Mouse (Mus musculus) testis, adult 2 months (tissue): ENCODE data around the gene Myo5a.

Experiments
- CTCF ChIP-seq: fragments of 200-500 bp; IDR thresholded peaks from 2 replicates; pipeline ENCODE4 v1.5.1; 2012; ENCODE audit warnings: low read depth, mild to moderate bottlenecking, inconsistent platforms, low read length, moderate library complexity; ENCODE audit not compliant: control insufficient read depth, insufficient read depth, insufficient replicate concordance
- POLR2A ChIP-seq: fragments of 200-500 bp; IDR thresholded peaks from 2 replicates; pipeline ENCODE4 v1.6.1; 2012; ENCODE audit warnings: low read depth, mild to moderate bottlenecking, inconsistent platforms, low read length, moderate library complexity; ENCODE audit not compliant: control insufficient read depth

DNA sequence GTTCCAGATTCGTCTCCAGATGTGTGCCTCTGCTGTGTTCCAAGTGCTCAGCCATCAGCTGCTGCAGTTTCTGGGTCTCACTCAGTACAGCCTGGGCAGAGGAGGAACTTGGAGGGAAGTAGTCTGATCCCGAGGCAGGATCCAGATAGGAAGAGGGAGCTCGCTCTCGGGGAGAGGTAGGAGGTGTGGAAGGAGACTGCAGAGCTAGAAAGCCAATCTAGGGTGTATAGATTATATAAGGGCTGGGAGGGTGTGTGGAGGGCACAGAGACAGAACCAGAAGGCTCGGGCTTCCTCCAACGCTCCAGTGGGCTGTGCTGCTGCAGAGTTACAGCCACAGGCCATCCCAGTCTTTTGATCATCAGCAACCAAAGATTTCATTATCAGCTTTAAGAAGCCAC lies 172.2 kb downstream of the Myo5a start:
- TF ChIP-seq CTCF (no peak), POLR2A (no peak)
